Mouse (Mus musculus) neural tube, embryonic 13.5 days (tissue): ENCODE measurements around the gene Vac14. TPM values are rescaled to one million over a fixed set of nuclear protein-coding genes. Genes with fewer than 3 reads are reported as not detected.

Experiments
- ATAC-seq: fragments of 200-750 bp; cut with Nextera tagmentation; 2 replicates; pipeline ENCODE4 v1.8.0; 2017; ENCODE audit warnings: low read depth, mild to moderate bottlenecking, moderate TSS enrichment, moderate library complexity
- H3K27ac ChIP-seq: fragments of 300-500 bp; sonication (generic); replicated peaks from 2 replicates; pipeline ENCODE4 v1.5.1; 2015; ENCODE audit warnings: moderate library complexity, mild to moderate bottlenecking, inconsistent platforms
- H3K27me3 ChIP-seq: fragments of 300-500 bp; sonication (generic); 2 replicates; pipeline ENCODE4 v1.6.1; 2015; ENCODE audit warnings: mild to moderate bottlenecking, inconsistent platforms
- H3K36me3 ChIP-seq: fragments of 300-500 bp; sonication (generic); 2 replicates; pipeline ENCODE4 v1.6.1; 2015; ENCODE audit warnings: mild to moderate bottlenecking, inconsistent platforms
- H3K4me1 ChIP-seq: fragments of 300-500 bp; sonication (generic); replicated peaks from 2 replicates; pipeline ENCODE4 v1.6.1; 2015; ENCODE audit warnings: inconsistent platforms
- H3K4me2 ChIP-seq: fragments of 300-500 bp; sonication (generic); 2 replicates; pipeline ENCODE4 v1.6.1; 2015; ENCODE audit warnings: inconsistent platforms, mild to moderate bottlenecking, moderate library complexity
- H3K4me3 ChIP-seq: fragments of 300-500 bp; sonication (generic); 2 replicates; pipeline ENCODE4 v1.5.1; 2015; ENCODE audit warnings: mild to moderate bottlenecking, inconsistent platforms
- H3K9ac ChIP-seq: fragments of 300-500 bp; sonication (generic); 2 replicates; pipeline ENCODE4 v1.6.1; 2015; ENCODE audit warnings: moderate library complexity, mild to moderate bottlenecking, inconsistent platforms
- H3K9me3 ChIP-seq: fragments of 300-500 bp; sonication (generic); 2 replicates; pipeline ENCODE4 v1.6.1; 2016; ENCODE audit warnings: inconsistent platforms
- WGBS: fragments of 180-500 bp; shearing (Covaris S2); methylation state at CpG from one replicate; pipeline ENCODE4 v1.1.7; 2015; 5-methylcytosine and 5-hydroxymethylcytosine counted together
- polyA plus RNA-seq: library from polyadenylated mRNA; unstranded; fragments of >200 nt; fragmentation: Nextera tagmentation; extraction: Ambion mirVana; gene quantifications from 2 replicates; pipeline ENCODE4 v1.2.1, GENCODE M21; 2015

The Vac14 gene
- polyA plus RNA-seq, 1 experiment from 2014 or later: 25.2 TPM

DNA sequence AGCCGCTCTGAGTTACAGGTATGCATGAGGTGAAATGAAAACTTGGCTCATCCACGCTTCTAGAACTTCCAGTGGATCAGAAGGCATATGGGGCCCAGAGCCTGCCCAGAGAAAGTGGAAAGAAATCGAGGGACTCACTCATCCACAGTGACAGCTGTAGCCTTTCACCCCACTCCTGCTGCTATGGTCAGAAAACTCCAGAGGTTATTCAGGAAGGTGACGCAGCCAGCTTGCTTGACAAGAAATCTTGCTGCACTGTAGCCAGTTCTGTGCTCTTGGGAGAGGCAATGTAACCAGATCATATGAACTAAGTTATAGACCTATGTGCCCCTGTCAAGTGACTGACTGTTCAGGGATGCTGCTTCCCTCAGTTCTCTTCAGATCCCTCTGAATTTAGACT is 77.7 kb downstream of the Vac14 start:
- H3K36me3 ChIP-seq: peaks cover 26% of the 10 kb centered on the region; the same call in 1 of the 2 replicates
- H3K4me1 ChIP-seq: peaks cover 12% of the 10 kb centered on the region
- H3K9ac ChIP-seq: no peak overlapping the region
- ATAC-seq: no peak
- whole genome bisulfite sequencing: 87% methylated on average over 4 of the region's 4 CpGs
- H3K4me2 ChIP-seq: no peak overlapping the region
- H3K4me3 ChIP-seq: no peak overlapping the region
- no peak overlapping the region for H3K27ac ChIP-seq
- no peaks in the 10 kb centered on the region for H3K27me3 ChIP-seq
- H3K9me3 ChIP-seq: no peaks in the 10 kb centered on the region

- no peak for ATAC-seq
- 90% methylated on average over 5 of the region's 5 CpGs for WGBS
These were observed 79.2 kb downstream of the Vac14 start for GRCm38 (mm10) chr8:110697571-110697970.

GRCm38 (mm10) chr8:110698098-110698497 is 79.7 kb downstream of the Vac14 start:
- no peak for ATAC-seq
- no peaks in the 10 kb centered on the region for H3K27me3 ChIP-seq
- 73% methylated on average over 1 of the region's 1 CpGs for WGBS
- H3K9me3 ChIP-seq: no peaks in the 10 kb centered on the region
- H3K36me3 ChIP-seq: peaks cover 19% of the 10 kb centered on the region; the same call in 1 of the 2 replicates
- H3K4me2 ChIP-seq: no peak overlapping the region
- no peak overlapping the region for H3K9ac ChIP-seq
- H3K4me1 ChIP-seq: peaks cover 32% of the 10 kb centered on the region
- no peak overlapping the region for H3K4me3 ChIP-seq
- no peak overlapping the region for H3K27ac ChIP-seq

More at GRCm38 (mm10) chr8:110697571-110697970, 79.2 kb downstream of the Vac14 start:
- Histone ChIP-seq H3K36me3 (peaks cover 24% of the 10 kb centered on the region; the same call in 1 of the 2 replicates), H3K4me2 (no peak overlapping the region), H3K9me3 (no peaks in the 10 kb centered on the region), H3K27me3 (no peaks in the 10 kb centered on the region), H3K9ac (no peak overlapping the region), H3K4me1 (peaks cover 27% of the 10 kb centered on the region), H3K4me3 (no peak overlapping the region), H3K27ac (no peak overlapping the region)

GRCm38 (mm10) chr8:110699501-110699900 is 81.1 kb downstream of the Vac14 start:
- Histone ChIP-seq H3K4me3 (no peak overlapping the region), H3K9ac (no peak overlapping the region), H3K27ac (peak overlapping the region; percentile 29; the same call in 1 of the 2 replicates), H3K9me3 (no peaks in the 10 kb centered on the region), H3K36me3 (peaks cover 8% of the 10 kb centered on the region; the same call in 1 of the 2 replicates), H3K27me3 (no peaks in the 10 kb centered on the region), H3K4me2 (no peak overlapping the region), H3K4me1 (peaks cover 46% of the 10 kb centered on the region)
- WGBS: 75% methylated on average over 7 of the region's 7 CpGs
- no peak for ATAC-seq

- Histone ChIP-seq H3K4me3 (no peak overlapping the region), H3K27me3 (no peaks in the 10 kb centered on the region), H3K4me2 (no peak overlapping the region), H3K9ac (no peak overlapping the region), H3K9me3 (no peaks in the 10 kb centered on the region), H3K36me3 (peaks cover 8% of the 10 kb centered on the region; the same call in 1 of the 2 replicates), H3K4me1 (peaks cover 46% of the 10 kb centered on the region), H3K27ac (0 out of 2 replicates have a peak overlapping the region, but pooled peaks have one; percentile 3)
- WGBS: 93% methylated on average over 2 of the region's 2 CpGs
- no peak for ATAC-seq
These were observed 82.2 kb downstream of the Vac14 start for GRCm38 (mm10) chr8:110700561-110700960.

DNA sequence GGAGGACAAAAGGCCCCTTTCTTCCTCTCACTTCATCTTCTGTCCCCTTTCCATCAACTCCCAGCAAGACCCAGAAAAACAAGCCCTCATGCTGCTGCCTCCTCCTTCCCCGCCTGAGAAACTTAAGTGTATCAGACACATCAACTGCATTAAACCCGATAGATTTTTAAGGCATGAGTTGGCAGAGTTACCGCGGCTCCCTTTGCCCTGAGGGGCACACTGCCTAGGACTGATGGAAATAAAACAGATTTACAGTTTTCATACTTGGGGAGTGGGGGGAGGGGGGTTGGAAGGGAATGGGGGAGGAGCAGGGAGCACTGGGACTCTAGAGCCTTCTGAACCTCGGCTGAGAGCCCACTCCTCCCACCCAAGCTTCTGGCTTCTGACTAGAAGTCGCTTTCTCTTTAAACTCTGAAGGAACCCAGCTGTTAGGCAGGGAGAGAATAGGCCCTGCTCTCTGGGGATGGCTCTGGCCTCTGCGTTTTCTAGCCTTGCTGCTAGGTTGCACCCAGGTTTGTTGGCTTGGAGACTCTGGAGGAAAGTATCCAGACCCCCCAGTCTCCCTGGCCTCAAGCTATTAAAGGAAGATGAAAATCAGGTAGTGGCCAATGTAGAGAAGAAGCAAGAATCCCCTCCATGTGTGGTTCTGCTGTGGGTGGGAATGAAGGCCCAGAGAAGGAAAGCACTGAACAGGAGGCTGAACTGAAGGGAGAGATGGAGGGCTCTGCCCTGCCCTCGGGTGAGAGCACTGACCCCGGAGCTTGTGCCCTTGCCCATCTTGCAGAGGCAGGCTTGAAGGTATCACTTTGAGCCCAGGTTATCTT is 84.5 kb downstream of the Vac14 start:
- H3K9ac ChIP-seq: 0 out of 2 replicates have a peak overlapping the region, but pooled peaks have one; percentile 22

DNA sequence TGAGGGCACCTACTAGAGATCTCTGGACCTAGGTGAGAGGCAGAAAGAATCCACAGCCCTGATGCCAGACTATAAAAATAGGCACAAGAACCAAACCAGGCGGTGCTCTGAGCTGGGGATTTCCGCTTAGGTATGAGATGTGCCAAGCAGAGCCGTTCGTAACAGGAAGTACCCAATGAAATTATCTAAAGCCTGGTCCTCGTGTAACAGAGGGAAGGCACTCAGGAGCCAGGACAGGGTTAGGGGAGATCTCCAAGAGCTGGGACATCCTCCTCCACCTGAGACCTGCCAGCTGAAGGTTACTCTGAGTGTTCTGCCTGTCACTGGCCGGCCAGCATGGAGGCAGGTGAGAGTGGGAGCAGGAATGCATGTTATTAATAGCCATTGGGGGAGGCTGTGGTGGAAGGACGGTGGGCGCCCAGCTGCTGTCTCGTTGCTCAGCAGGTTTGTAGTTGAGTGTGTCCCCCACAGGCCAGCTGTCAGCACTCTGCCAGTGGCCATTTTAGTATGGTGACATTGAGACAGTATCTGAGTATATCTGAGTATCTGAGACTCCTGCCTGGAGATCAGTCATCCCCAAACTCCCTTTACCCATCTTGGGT is 85.2 kb downstream of the Vac14 start:
- peaks cover 52% of the 10 kb centered on the region for H3K4me1 ChIP-seq
- WGBS: 77% methylated on average over 9 of the region's 9 CpGs
- no peak for ATAC-seq

More for the DNA sequence above, 84.5 kb downstream of the Vac14 start:
- peaks cover 5% of the 10 kb centered on the region; the same call in 1 of the 2 replicates for H3K36me3 ChIP-seq
- ATAC-seq: 0 out of 2 replicates have a peak, but pooled peaks have one; percentile 15
- H3K27ac ChIP-seq: peak overlapping the region; percentile 74
- H3K4me1 ChIP-seq: peaks cover 52% of the 10 kb centered on the region
- H3K27me3 ChIP-seq: no peaks in the 10 kb centered on the region
- 36% methylated on average over 9 of the region's 9 CpGs for WGBS
- H3K4me3 ChIP-seq: no peak overlapping the region
- no peaks in the 10 kb centered on the region for H3K9me3 ChIP-seq
- no peak overlapping the region for H3K4me2 ChIP-seq

DNA sequence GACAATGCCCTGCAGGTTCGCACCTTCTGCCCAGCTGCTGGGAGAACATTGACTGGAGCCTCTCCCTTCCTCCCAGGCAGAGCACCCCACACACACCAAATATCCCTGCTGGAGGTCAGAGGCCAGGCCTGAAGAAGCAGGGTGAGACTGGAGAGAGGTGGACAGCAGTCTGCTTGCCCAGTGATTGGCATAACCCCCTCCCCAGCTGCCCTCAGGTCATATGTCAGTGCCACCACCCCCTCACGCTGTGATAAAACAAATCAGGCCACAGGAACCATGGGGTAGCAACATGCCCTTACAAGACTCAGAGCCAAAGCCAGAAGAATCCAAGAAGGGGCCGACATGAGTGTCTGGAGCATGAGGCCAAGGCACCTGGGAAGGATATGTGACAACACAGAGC is 85.7 kb downstream of the Vac14 start:
- no peaks in the 10 kb centered on the region for H3K27me3 ChIP-seq
- H3K9ac ChIP-seq: no peak overlapping the region
- H3K4me1 ChIP-seq: peaks cover 55% of the 10 kb centered on the region
- no peak for ATAC-seq
- H3K4me3 ChIP-seq: no peak overlapping the region
- H3K36me3 ChIP-seq: 0 out of 2 replicates have a peak, but pooled peaks cover 5% of the 10 kb centered on the region
- H3K4me2 ChIP-seq: no peak overlapping the region
- WGBS: 88% methylated on average over 3 of the region's 3 CpGs
- no peaks in the 10 kb centered on the region for H3K9me3 ChIP-seq
- H3K27ac ChIP-seq: 0 out of 2 replicates have a peak overlapping the region, but pooled peaks have one; percentile 74

More for the DNA sequence above, 85.2 kb downstream of the Vac14 start:
- no peaks in the 10 kb centered on the region for H3K27me3 ChIP-seq
- H3K36me3 ChIP-seq: 0 out of 2 replicates have a peak, but pooled peaks cover 5% of the 10 kb centered on the region
- H3K4me2 ChIP-seq: no peak overlapping the region
- H3K9me3 ChIP-seq: no peaks in the 10 kb centered on the region
- peak overlapping the region; percentile 74 for H3K27ac ChIP-seq
- no peak overlapping the region; the same call in 1 of the 2 replicates for H3K9ac ChIP-seq
- no peak overlapping the region for H3K4me3 ChIP-seq

- 62% methylated on average over 14 of the region's 14 CpGs for WGBS
- peak; percentile 40 for ATAC-seq
- Histone ChIP-seq H3K9ac (0 out of 2 replicates have a peak overlapping the region, but pooled peaks have one; percentile 26), H3K4me1 (peaks cover 62% of the 10 kb centered on the region), H3K4me2 (no peak overlapping the region), H3K27me3 (no peaks in the 10 kb centered on the region), H3K27ac (peak overlapping the region; percentile 73), H3K9me3 (no peaks in the 10 kb centered on the region), H3K36me3 (peaks cover 11% of the 10 kb centered on the region; the same call in 1 of the 2 replicates), H3K4me3 (no peak overlapping the region)
These were observed 87.3 kb downstream of the Vac14 start for GRCm38 (mm10) chr8:110705391-110706287.

GRCm38 (mm10) chr8:110706288-110706870 is 88.0 kb downstream of the Vac14 start:
- WGBS: 89% methylated on average over 3 of the region's 3 CpGs
- Histone ChIP-seq H3K36me3 (peaks cover 19% of the 10 kb centered on the region; the same call in 1 of the 2 replicates), H3K4me3 (no peak overlapping the region), H3K4me2 (no peak overlapping the region), H3K4me1 (peaks cover 61% of the 10 kb centered on the region), H3K27ac (peak overlapping the region; percentile 73; the same call in 1 of the 2 replicates), H3K27me3 (no peaks in the 10 kb centered on the region), H3K9ac (no peak overlapping the region), H3K9me3 (no peaks in the 10 kb centered on the region)
- ATAC-seq: no peak

DNA sequence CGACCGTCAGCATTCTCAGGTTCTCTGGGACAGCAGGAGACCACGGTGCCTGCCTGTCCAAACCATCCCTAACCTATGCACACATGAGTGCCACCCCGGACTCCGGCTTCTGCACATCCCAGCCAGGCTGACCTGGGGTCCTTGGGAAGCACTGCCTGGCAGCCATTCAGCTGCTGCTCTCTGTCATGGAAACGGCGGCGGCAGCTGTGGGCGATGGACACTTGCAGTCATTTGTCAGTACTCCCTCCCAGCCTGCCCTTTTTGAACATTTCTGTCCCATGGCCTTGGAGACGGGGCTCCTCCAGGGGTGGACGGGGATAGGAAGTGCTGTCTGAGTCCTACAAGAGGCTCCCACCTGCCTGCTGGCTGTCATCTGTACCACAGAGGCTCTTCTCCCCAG is 90.0 kb downstream of the Vac14 start:
- Histone ChIP-seq H3K27ac (0 out of 2 replicates have a peak overlapping the region, but pooled peaks have one; percentile 28), H3K4me3 (no peak overlapping the region), H3K9me3 (no peaks in the 10 kb centered on the region), H3K9ac (no peak overlapping the region), H3K36me3 (peaks cover 39% of the 10 kb centered on the region), H3K4me2 (no peak overlapping the region), H3K4me1 (peaks cover 41% of the 10 kb centered on the region), H3K27me3 (no peaks in the 10 kb centered on the region)
- 84% methylated on average over 11 of the region's 11 CpGs for WGBS
- no peak for ATAC-seq
